Mouse (Mus musculus): Measurements from ENCODE around the gene Rps5.
"Not testable (repeated sequence)": the region's sequence is repeated elsewhere in the genome, so short reads cannot be mapped to it uniquely, and the experiment has no call there.

Rps5 gene

DNA sequence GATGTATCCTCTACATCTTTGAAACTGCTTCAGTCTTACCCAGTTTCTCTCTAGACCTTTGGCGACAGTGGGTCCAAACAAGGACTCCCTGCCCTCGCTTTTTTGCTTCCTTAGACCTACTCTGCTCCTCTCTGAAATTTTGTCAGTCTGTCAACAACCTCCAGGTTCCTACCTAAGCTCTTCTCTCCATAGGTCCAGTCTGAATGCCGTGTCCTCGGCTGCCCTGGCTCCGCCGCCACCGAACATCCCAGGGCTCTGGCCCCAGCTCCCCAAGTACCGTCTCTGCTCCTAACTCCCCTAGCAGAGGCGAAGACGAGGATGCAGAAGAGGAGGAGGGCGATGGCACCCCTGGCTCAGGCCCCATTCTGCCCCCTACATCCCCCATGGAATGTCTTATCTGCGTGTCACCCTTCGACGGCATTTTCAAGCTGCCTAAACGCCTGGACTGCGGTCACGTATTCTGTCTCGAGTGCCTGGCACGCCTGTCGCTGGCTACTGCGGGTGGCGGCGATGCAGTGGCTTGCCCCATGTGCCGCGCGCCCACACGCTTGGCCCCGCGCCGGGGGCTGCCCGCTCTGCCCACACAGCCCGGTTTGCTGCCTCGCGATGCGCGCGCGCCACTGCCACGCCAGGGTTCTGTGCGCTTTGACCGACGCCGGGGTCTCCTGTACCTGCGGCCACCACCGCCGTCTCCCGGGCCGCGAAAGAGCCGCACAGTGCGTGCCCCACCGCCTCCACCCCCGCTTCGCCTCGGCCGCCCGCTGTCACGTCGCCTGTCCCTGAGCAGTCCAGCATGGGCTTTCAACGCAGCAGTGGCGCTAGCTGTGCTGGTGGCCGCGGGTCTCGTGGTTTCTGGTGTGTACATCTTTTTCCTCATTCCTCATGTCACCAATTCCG is 5.9 kb downstream of the Rps5 start:
- no peak for DNase-seq

- no peak for DNase-seq
Measured at GRCm38 (mm10) chr7:12933615-12934140, 11.6 kb downstream of the Rps5 start.

DNA sequence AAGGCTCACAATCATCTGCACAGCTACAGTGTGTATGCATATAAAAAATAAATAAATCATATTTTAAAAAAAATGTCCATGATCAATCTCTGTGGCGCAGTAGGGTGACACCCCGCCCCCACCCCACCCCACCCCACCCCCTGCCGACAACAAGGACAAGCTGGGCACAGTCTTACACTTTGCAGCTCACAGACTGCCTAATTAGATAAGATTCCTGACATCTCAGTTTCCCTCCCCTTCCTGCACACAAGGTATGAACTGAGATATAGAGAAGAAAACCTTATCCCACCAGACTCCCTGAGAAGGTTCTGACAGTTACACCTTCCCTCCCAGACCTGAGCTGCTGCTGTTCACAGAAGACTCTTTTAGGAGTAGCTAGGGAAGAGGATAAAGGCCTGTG is 12.7 kb downstream of the Rps5 start:
- no peak for DNase-seq

DNA sequence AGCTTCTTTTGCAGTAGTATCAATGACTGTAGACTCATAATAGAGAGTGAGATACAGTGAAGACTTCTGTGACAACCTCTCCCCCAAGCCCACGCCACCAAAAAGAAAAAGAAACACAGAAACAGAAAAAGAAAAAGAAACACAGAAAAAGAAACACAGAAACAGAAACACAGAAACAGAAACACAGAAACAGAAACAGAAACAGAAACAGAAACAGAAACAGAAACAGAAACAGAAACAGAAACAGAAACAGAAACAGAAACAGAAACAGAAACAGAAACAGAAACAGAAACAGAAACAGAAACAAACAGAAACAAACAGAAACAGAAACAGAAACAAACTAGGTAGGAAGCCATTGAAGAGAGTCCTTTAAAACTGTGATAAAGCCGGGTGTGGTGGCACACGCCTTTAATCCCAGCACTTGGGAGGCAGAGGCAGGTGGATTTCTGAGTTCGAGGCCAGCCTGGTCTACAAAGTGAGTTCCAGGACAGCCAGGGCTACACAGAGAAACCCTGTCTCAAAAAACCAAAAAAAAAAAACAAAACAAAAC is 15.2 kb downstream of the Rps5 start:
- not testable (repeated sequence) for DNase-seq

- no peak for DNase-seq
Measured at GRCm38 (mm10) chr7:12940599-12940998, 18.5 kb downstream of the Rps5 start.

- peak; percentile 47 for DNase-seq
Measured at GRCm38 (mm10) chr7:12943488-12943887, 21.4 kb downstream of the Rps5 start.

GRCm38 (mm10) chr7:12949032-12949871 is 27.2 kb downstream of the Rps5 start:
- DNase-seq: peak; percentile 92

- DNase-seq: no peak
Measured at GRCm38 (mm10) chr7:12949872-12950229, 27.8 kb downstream of the Rps5 start.

GRCm38 (mm10) chr7:12954896-12955295 is 32.8 kb downstream of the Rps5 start:
- DNase-seq: no peak

DNA sequence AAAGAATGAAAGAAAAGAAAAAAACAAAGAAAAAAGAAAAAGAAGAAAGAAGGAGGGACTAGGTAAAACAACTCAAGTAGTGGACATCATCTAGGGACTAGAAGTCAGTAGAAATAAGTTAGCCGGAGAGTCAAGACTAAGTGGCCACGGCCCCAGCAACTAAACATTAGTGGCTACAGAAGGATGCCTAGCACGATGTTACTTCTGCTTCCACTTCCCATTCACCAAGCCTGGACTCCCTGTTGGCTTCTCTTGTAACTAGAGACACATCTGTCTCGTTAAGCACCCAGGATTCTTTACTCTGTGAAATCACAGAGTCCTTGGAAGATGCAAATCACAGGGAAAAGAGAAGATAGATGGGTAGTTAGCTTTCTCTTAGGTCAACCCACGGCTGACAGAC is 35.4 kb downstream of the Rps5 start:
- DNase-seq: no peak

GRCm38 (mm10) chr7:12958948-12959347 is 36.9 kb downstream of the Rps5 start:
- no peak for DNase-seq

DNA sequence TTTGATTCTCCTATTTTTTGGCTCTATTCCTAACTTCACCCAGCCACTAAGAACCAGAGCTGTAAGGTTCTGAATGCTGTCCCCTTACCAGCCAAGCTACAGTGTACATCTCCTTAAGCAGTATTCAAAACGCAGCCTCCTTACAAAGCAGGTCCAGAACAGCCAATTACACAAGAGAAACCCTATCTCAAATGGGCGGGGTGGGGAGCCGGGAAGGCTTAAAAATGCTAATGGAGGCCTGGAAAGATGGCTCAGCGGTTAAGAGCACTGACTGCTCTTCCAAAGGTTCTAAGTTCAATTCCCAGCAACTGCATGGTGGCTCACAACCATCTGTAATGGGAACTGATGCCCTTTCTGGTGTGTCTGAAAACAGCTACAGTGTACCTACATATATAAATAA is 37.6 kb downstream of the Rps5 start:
- no peak for DNase-seq

DNA sequence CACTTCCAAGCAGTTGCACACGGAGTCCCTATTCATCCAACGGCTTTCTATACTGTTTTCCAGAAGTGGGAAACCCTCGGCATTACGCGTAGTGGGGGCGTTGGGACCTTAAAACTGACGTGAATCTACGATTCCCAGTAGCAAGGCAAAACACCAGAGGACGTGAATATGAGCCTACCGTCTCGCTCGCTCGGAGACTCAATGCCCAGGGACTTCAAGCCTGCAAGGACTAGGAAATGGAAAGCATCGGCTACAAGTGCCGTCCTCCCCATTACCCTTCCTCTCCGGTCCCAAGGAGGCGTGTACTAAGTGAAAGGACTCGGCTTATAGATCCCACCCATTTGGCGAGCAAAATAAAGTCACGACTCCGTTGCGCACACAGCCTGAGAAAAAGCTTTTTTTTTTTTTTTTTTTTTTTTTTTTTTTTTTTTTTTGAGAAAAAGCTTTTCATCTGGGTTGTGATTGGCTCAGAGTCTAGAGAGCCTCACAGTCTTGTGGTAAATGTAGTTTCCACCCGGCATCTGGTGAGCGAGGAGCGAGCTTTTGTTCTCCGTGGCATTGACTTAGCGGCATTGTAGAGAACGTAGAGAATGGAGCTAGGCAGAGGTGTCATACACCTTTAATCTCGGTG is 39.5 kb downstream of the Rps5 start:
- DNase-seq: peak; percentile 75

DNA sequence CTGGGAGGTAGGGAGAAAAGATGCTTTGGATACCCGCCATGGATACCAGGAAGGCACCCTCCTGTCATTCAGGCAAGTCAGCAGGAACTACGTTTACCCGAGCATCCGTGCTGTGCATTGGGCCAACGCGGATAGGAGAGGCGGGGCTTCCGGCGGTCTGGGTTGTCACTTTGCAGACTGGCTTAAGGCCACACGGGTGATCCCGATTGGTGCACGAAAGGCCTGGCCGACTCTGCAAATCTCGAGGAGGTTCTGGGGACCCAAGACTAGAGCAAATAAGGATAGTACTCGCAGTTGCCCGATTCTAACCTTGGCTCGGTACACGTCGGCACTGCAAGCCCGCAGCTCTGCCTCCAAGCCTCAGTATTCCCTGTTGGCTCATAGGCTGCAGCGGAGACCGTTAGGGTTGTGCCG is 43.6 kb downstream of the Rps5 start, which contains the start of gene Zfp324:
Gene Zfp324, plus strand, starts transcription at position 161 of the 414 bp plus-strand sequence.
- DNase-seq: peak; percentile 89

- DNase-seq: peak; percentile 73
Measured at GRCm38 (mm10) chr7:12966104-12966845, 44.2 kb downstream of the Rps5 start.

DNA sequence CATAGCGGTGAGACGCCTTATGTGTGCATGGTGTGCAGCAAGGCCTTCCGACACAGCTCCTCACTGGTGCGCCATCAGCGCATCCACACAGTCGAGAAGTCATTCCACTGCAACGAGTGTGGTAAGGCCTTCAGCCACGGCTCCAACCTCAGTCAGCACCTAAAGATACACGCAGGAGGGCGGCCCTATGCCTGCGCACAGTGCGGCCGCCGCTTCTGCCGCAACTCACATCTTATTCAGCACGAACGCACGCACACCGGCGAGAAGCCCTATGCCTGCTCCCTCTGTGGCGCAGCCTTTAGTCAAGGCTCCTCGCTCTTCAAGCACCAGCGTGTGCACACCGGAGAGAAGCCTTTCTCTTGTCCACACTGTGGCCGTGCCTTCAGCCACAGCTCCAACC is 48.8 kb downstream of the Rps5 start:
- DNase-seq: no peak
